Mouse (Mus musculus) midbrain, embryonic 12.5 days (tissue): ENCODE results near the gene Slc16a7. TPM values are rescaled to one million over a fixed set of nuclear protein-coding genes. Genes with fewer than 3 reads are reported as not detected.

Experiments used
- ATAC-seq: fragments of 200-750 bp; cut with Nextera tagmentation; 2 replicates; pipeline ENCODE4 v1.8.0; 2017; ENCODE audit warnings: low read depth, moderate TSS enrichment, moderate library complexity; ENCODE audit not compliant: low FRiP score
- H3K27ac ChIP-seq: fragments of 300-500 bp; sonication (generic); replicated peaks from 2 replicates; pipeline ENCODE4 v1.5.1; 2016; ENCODE audit warnings: mild to moderate bottlenecking
- H3K27me3 ChIP-seq: fragments of 300-500 bp; sonication (generic); 2 replicates; pipeline ENCODE4 v1.6.1; 2016; ENCODE audit warnings: mild to moderate bottlenecking
- H3K36me3 ChIP-seq: fragments of 300-500 bp; sonication (generic); 2 replicates; pipeline ENCODE4 v1.6.1; 2016
- H3K4me1 ChIP-seq: fragments of 300-500 bp; sonication (generic); 2 replicates; pipeline ENCODE4 v1.6.1; 2016
- H3K4me2 ChIP-seq: fragments of 300-500 bp; sonication (generic); replicated peaks from 2 replicates; pipeline ENCODE4 v1.6.1; 2016; ENCODE audit warnings: mild to moderate bottlenecking, moderate library complexity
- H3K4me3 ChIP-seq: fragments of 300-500 bp; sonication (generic); 2 replicates; pipeline ENCODE4 v1.5.1; 2016; ENCODE audit warnings: mild to moderate bottlenecking
- H3K9ac ChIP-seq: fragments of 300-500 bp; sonication (generic); replicated peaks from 2 replicates; pipeline ENCODE4 v1.6.1; 2016; ENCODE audit warnings: mild to moderate bottlenecking, moderate library complexity
- H3K9me3 ChIP-seq: fragments of 300-500 bp; sonication (generic); 2 replicates; pipeline ENCODE4 v1.6.1; 2016; ENCODE audit warnings: mild to moderate bottlenecking
- WGBS: fragments of 180-500 bp; shearing (Covaris S2); methylation state at CpG from one replicate; pipeline ENCODE4 v1.1.7; 2016; 5-methylcytosine and 5-hydroxymethylcytosine counted together
- polyA plus RNA-seq: library from polyadenylated mRNA; unstranded; fragments of >200 nt; fragmentation: Nextera tagmentation; extraction: Ambion mirVana; gene quantifications from 2 replicates; pipeline ENCODE4 v1.2.1, GENCODE M21; 2016

Gene Slc16a7
- polyA plus RNA-seq, 1 experiment from 2014 or later, result 4.5 TPM

- no peak overlapping the region for H3K4me3 ChIP-seq
- no peaks in the 10 kb centered on the region for H3K4me1 ChIP-seq
- no peak for ATAC-seq
- no peaks in the 10 kb centered on the region for H3K9me3 ChIP-seq
- no peak overlapping the region for H3K9ac ChIP-seq
- H3K4me2 ChIP-seq, result no peak overlapping the region
- no peaks in the 10 kb centered on the region for H3K36me3 ChIP-seq
- 48% methylated on average over 9 of the region's 9 CpGs for WGBS
- no peak overlapping the region for H3K27ac ChIP-seq
- no peaks in the 10 kb centered on the region for H3K27me3 ChIP-seq
Measured at GRCm38 (mm10) chr10:125265901-125266300, 123.4 kb downstream of the Slc16a7 start.

DNA sequence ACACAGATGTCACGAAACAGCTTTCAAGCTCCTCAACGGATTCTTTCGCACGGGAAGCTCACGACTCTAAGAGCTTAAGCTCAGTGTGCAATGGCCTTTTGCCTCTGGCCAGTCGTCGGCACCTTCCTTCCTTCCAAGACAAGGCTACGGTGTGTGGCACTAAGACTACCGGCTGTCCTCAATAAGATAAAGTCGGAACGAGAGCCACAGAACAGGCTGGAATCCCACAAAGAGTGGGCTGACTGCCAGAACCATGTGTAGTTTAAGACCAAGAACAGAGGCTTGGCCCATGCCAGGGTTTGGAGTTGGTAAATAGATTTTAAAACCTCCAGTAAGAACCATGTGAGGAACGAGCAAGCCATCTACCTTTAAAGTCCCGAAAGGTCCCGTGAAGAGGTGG lies 123.8 kb downstream of the Slc16a7 start:
- Histone ChIP-seq H3K27ac (no peak overlapping the region), H3K36me3 (no peaks in the 10 kb centered on the region), H3K4me2 (no peak overlapping the region), H3K27me3 (no peaks in the 10 kb centered on the region), H3K9ac (no peak overlapping the region), H3K9me3 (no peaks in the 10 kb centered on the region), H3K4me1 (no peaks in the 10 kb centered on the region), H3K4me3 (no peak overlapping the region)
- no peak for ATAC-seq
- WGBS, result 91% methylated on average over 14 of the region's 14 CpGs

- H3K4me2 ChIP-seq, result no peak overlapping the region
- no peaks in the 10 kb centered on the region for H3K4me1 ChIP-seq
- 64% methylated on average over 4 of the region's 4 CpGs for WGBS
- H3K9ac ChIP-seq, result no peak overlapping the region
- no peaks in the 10 kb centered on the region for H3K27me3 ChIP-seq
- ATAC-seq, result peak; percentile 58; the same call in 1 of the 2 replicates
- no peaks in the 10 kb centered on the region for H3K9me3 ChIP-seq
- no peak overlapping the region for H3K27ac ChIP-seq
- H3K36me3 ChIP-seq, result no peaks in the 10 kb centered on the region
- H3K4me3 ChIP-seq, result no peak overlapping the region
Measured at GRCm38 (mm10) chr10:125264938-125265337, 124.3 kb downstream of the Slc16a7 start.

DNA sequence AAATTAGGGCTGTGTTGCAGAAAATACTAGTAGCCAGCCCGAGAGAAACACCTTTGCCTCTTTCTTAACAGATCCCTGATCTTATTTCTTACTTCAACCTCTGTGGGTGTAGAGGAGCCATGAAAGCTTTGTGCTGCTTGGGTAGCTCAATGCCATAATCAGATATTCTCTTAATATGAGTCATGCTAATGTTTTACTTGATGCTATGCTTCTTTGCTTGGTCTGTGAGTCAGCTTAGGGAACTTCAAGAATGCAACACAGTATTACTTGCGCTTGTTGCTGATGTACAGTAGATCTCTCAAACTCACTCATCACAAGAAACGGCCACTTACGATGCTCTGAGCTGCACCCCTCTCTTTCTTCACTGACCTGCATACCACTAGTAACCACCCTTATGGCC lies 133.4 kb downstream of the Slc16a7 start:
- no peak for ATAC-seq
- Histone ChIP-seq H3K27me3 (no peaks in the 10 kb centered on the region), H3K4me2 (no peak overlapping the region), H3K9ac (no peak overlapping the region), H3K36me3 (no peaks in the 10 kb centered on the region), H3K4me1 (no peaks in the 10 kb centered on the region), H3K27ac (no peak overlapping the region), H3K9me3 (no peaks in the 10 kb centered on the region), H3K4me3 (no peak overlapping the region)
- 91% methylated on average over 4 of the region's 4 CpGs for WGBS

DNA sequence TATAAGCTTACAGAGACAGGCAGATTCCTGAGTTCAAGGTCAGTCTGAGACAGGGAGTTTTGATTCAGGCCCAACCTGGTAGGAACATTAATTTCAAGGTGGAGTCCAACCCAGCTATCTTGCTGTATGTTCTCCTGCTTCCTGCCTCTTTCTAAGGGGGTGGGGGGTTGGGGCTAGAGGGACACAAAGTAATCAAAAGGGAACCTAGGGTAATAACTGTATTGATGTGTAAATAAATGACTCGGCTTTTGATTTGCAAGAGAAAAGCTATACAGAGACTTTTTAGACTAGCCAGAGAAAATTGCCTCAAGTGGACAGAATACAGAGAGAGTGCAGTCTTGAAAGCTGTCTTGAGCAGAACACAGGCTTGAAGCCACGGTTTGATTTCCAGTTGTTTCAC lies 174.7 kb downstream of the Slc16a7 start:
- no peak for ATAC-seq
- WGBS, result 80% methylated on average over 2 of the region's 2 CpGs
- H3K4me2 ChIP-seq, result no peak overlapping the region

DNA sequence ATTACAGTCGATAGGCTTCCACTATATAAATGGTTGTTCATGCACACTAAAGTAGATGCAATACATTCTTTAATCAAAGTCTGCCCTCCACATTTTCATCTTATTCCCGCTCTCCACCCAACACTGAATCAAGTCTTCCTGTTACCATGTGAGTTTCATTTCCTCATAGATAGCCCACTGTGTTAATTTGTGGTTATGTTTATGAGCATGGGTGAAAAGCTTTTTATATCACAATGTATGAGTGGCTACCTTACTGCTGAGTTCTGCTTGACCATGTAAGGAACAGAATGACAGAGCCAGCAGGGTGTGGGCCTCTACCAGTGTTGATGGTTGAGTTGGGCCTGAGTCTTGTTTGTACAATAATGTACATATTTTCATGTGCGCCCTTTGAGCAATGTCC lies 175.5 kb downstream of the Slc16a7 start:
- Histone ChIP-seq H3K4me1 (no peaks in the 10 kb centered on the region), H3K27ac (no peak overlapping the region), H3K36me3 (no peaks in the 10 kb centered on the region), H3K9ac (no peak overlapping the region), H3K4me2 (no peak overlapping the region), H3K4me3 (no peak overlapping the region), H3K27me3 (no peaks in the 10 kb centered on the region), H3K9me3 (no peaks in the 10 kb centered on the region)
- no peak for ATAC-seq
- WGBS, result 98% methylated on average over 3 of the region's 3 CpGs

More for the DNA sequence above, 174.7 kb downstream of the Slc16a7 start:
- no peak overlapping the region for H3K27ac ChIP-seq
- no peaks in the 10 kb centered on the region for H3K36me3 ChIP-seq
- no peaks in the 10 kb centered on the region for H3K9me3 ChIP-seq
- no peak overlapping the region for H3K4me3 ChIP-seq
- no peaks in the 10 kb centered on the region for H3K27me3 ChIP-seq
- H3K9ac ChIP-seq, result no peak overlapping the region
- no peaks in the 10 kb centered on the region for H3K4me1 ChIP-seq

DNA sequence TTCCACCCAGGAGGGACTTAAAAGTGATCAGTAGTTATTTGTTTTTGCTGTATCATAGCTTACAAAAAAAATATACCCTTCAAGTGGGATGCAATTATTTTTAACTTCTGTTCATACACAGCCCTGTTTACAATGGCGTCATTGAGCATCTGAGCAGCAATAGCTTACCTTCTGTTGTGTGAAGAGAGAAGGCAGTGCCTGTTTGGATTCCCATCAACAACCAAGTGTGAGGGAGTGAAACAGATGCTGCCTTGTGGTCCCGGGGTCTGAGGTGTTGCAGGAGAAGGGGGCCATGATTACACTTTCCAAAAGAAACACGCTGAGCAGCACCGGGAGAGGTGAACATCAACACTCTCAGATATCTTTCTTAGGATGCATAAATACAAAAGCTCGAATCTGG lies 201.7 kb downstream of the Slc16a7 start:
- Histone ChIP-seq H3K36me3 (no peaks in the 10 kb centered on the region), H3K27me3 (no peaks in the 10 kb centered on the region), H3K9ac (no peak overlapping the region), H3K4me1 (0 out of 2 replicates have a peak, but pooled peaks cover 4% of the 10 kb centered on the region), H3K4me3 (no peak overlapping the region), H3K9me3 (no peaks in the 10 kb centered on the region), H3K27ac (no peak overlapping the region), H3K4me2 (no peak overlapping the region)
- WGBS, result 81% methylated on average over 5 of the region's 5 CpGs
- ATAC-seq, result no peak

DNA sequence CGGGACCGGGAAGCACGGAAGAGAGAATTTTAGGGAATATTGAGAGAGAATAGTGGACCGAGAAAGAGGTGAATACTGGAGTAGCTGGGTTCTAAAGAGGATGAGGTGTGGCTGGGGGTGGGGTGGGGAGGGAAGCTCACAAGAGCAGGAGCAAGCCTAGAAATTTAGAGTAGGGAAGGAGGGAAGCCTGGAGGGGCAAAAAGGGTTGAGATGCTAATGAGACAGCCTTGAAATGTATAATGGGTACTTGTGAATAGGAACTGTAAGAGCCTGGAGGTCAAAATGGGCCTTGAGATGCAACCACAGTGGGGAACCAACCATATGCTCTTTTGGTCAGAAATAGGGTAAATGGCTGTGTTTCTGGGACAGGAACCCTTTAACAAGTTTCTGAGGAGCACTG lies 203.9 kb downstream of the Slc16a7 start:
- no peak for ATAC-seq
- H3K4me2 ChIP-seq, result no peak overlapping the region
- 0 out of 2 replicates have a peak, but pooled peaks cover 4% of the 10 kb centered on the region for H3K4me1 ChIP-seq
- no peak overlapping the region for H3K9ac ChIP-seq
- H3K4me3 ChIP-seq, result no peak overlapping the region
- no peaks in the 10 kb centered on the region for H3K27me3 ChIP-seq
- H3K27ac ChIP-seq, result no peak overlapping the region
- no peaks in the 10 kb centered on the region for H3K36me3 ChIP-seq
- 97% methylated on average over 4 of the region's 4 CpGs for WGBS
- no peaks in the 10 kb centered on the region for H3K9me3 ChIP-seq

GRCm38 (mm10) chr10:125184146-125184545 lies 205.1 kb downstream of the Slc16a7 start:
- 22% methylated on average over 5 of the region's 5 CpGs for WGBS
- no peak for ATAC-seq

GRCm38 (mm10) chr10:125182545-125182944 lies 206.7 kb downstream of the Slc16a7 start:
- 0 out of 2 replicates have a peak, but pooled peaks cover 4% of the 10 kb centered on the region for H3K4me1 ChIP-seq
- no peak overlapping the region for H3K27ac ChIP-seq
- 92% methylated on average over 3 of the region's 3 CpGs for WGBS
- H3K9ac ChIP-seq, result no peak overlapping the region
- no peaks in the 10 kb centered on the region for H3K36me3 ChIP-seq
- ATAC-seq, result no peak
- H3K4me2 ChIP-seq, result no peak overlapping the region
- H3K4me3 ChIP-seq, result no peak overlapping the region
- H3K27me3 ChIP-seq, result no peaks in the 10 kb centered on the region
- no peaks in the 10 kb centered on the region for H3K9me3 ChIP-seq

More at GRCm38 (mm10) chr10:125184146-125184545, 205.1 kb downstream of the Slc16a7 start:
- no peaks in the 10 kb centered on the region for H3K36me3 ChIP-seq
- no peak overlapping the region for H3K4me2 ChIP-seq
- no peak overlapping the region for H3K4me3 ChIP-seq
- H3K9ac ChIP-seq, result no peak overlapping the region
- H3K4me1 ChIP-seq, result 0 out of 2 replicates have a peak, but pooled peaks cover 4% of the 10 kb centered on the region
- no peak overlapping the region for H3K27ac ChIP-seq
- no peaks in the 10 kb centered on the region for H3K27me3 ChIP-seq
- H3K9me3 ChIP-seq, result no peaks in the 10 kb centered on the region

- H3K36me3 ChIP-seq, result no peaks in the 10 kb centered on the region
- no peak for ATAC-seq
- WGBS, result 77% methylated on average over 2 of the region's 2 CpGs
- no peak overlapping the region for H3K4me3 ChIP-seq
- H3K9ac ChIP-seq, result no peak overlapping the region
- no peak overlapping the region for H3K4me2 ChIP-seq
- H3K27me3 ChIP-seq, result no peaks in the 10 kb centered on the region
- H3K9me3 ChIP-seq, result no peaks in the 10 kb centered on the region
- no peaks in the 10 kb centered on the region; the same call in 1 of the 2 replicates for H3K4me1 ChIP-seq
- H3K27ac ChIP-seq, result no peak overlapping the region
Measured at GRCm38 (mm10) chr10:125177782-125178181, 211.5 kb downstream of the Slc16a7 start.

- Histone ChIP-seq H3K9ac (no peak overlapping the region), H3K27me3 (no peaks in the 10 kb centered on the region), H3K27ac (no peak overlapping the region), H3K4me1 (no peaks in the 10 kb centered on the region; the same call in 1 of the 2 replicates), H3K4me3 (no peak overlapping the region), H3K9me3 (no peaks in the 10 kb centered on the region), H3K36me3 (no peaks in the 10 kb centered on the region), H3K4me2 (no peak overlapping the region)
- whole genome bisulfite sequencing, result 54% methylated on average over 5 of the region's 5 CpGs
- ATAC-seq, result peak; percentile 64
Measured at GRCm38 (mm10) chr10:125175013-125175650, 214.1 kb downstream of the Slc16a7 start.

GRCm38 (mm10) chr10:125171625-125172024 lies 217.6 kb downstream of the Slc16a7 start:
- Histone ChIP-seq H3K9me3 (no peaks in the 10 kb centered on the region), H3K27me3 (no peaks in the 10 kb centered on the region), H3K4me3 (no peak overlapping the region), H3K4me2 (no peak overlapping the region), H3K9ac (no peak overlapping the region), H3K4me1 (no peaks in the 10 kb centered on the region; the same call in 1 of the 2 replicates), H3K36me3 (no peaks in the 10 kb centered on the region), H3K27ac (no peak overlapping the region)
- 94% methylated on average over 10 of the region's 10 CpGs for WGBS
- ATAC-seq, result no peak
